ENCODE assay signal across 8 mouse cellular contexts in genomic region chr17:71300338-71300737, GRCm38 (mm10). TPM values are rescaled to one million over a fixed set of nuclear protein-coding genes. Genes with fewer than 3 reads are reported as not detected.
DNase-seq lines count a peak whose midpoint lies in the region; ATAC-seq and TF ChIP-seq lines count a peak whose summit lies in the region.
"Had no signal": no experiment of that assay in that cellular context is flagged by ENCODE, and none has a peak within 500 bp of the region (broad histone marks: within the 10 kb centered on the region; RNA-seq: fewer than 3 reads in every experiment).

No protein-coding gene starts in this region.

- no peak overlapping the region for H3K9ac ChIP-seq in hindbrain, postnatal 0 days (replicated peaks; ENCODE audit: low read length)

- no peaks in the 10 kb centered on the region for H3K36me3 ChIP-seq in hindbrain, postnatal 0 days (ENCODE audit: insufficient read depth, low read length)

- H3K4me1 ChIP-seq in lung, adult 2 months (ENCODE audit: control insufficient read depth, insufficient read depth, low read length), result no peaks in the 10 kb centered on the region
- H3K4me1 ChIP-seq in hindbrain, postnatal 0 days (ENCODE audit: insufficient read depth, low read length), result no peaks in the 10 kb centered on the region

- peak; percentile 88 for ATAC-seq in common myeloid progenitor, adult 5-6 weeks (replicated peaks; ENCODE audit: low read depth, poor library complexity, severe bottlenecking)
- ATAC-seq in hindbrain, postnatal 0 days, result no peak

- no peak for TF ChIP-seq POLR2A in lung, adult 2 months (IDR thresholded peaks at IDR 0.05; ENCODE audit: borderline replicate concordance, extremely low read depth, low read depth, low read length)

- no peaks in the 10 kb centered on the region for H3K27me3 ChIP-seq in hindbrain, postnatal 0 days (ENCODE audit: insufficient read depth, low read length)

- peak; percentile 45 for DNase-seq in ovary, adult 18-20 months (ENCODE audit: low spot score)
- no peak for DNase-seq in ovary, postnatal 14 days (ENCODE audit: low spot score)
- DNase-seq in lung, adult 2 months, result peak; percentile 33
- DNase-seq in yolk sac, embryonic 10.5 days (ENCODE audit: low spot score), result peak; percentile 40
- DNase-seq in hindbrain, postnatal 0 days (ENCODE audit: low spot score), result no peak
- DNase-seq in kidney, adult 9 months, result no peak

- no peak overlapping the region for H3K4me2 ChIP-seq in hindbrain, postnatal 0 days (ENCODE audit: low read depth, low read length)
- H3K4me2 ChIP-seq: midbrain, embryonic 11.5 days had no signal

- no peaks in the 10 kb centered on the region for H3K9me3 ChIP-seq in hindbrain, postnatal 0 days (ENCODE audit: low read length)

- H3K4me3 ChIP-seq in lung, adult 2 months (replicated peaks; ENCODE audit: extremely low read depth, low read depth, low read length), result no peak overlapping the region
- no peak overlapping the region for H3K4me3 ChIP-seq in hindbrain, postnatal 0 days (ENCODE audit: low read length)

- WGBS in lung, adult 2 months, result 52% methylated on average over 2 of the region's 2 CpGs
- 90% methylated on average over 2 of the region's 2 CpGs for WGBS in hindbrain, postnatal 0 days

- H3K27ac ChIP-seq in hindbrain, postnatal 0 days, result no peak overlapping the region

- TF ChIP-seq CTCF in lung, adult 2 months (IDR thresholded peaks at IDR 0.05; ENCODE audit: insufficient read depth, low read length), result no peak
- no peak for TF ChIP-seq CTCF in hindbrain, postnatal 0 days (IDR thresholded peaks at IDR 0.05; ENCODE audit: low read depth)

RNA-seq across cellular contexts. Expression of gene Emilin2, which starts 11.4 kb away (rescaled TPM):
- total RNA-seq in common myeloid progenitor, adult 5-6 weeks (2017), result 36.8 and 41.2 TPM in 2 replicates
- polyA plus RNA-seq in lung, adult 2 months (2012; rRNA removed), result 17.3 and 18.7 TPM in 2 replicates
- 4.4 and 10.5 TPM in 2 replicates for total RNA-seq in hindbrain, postnatal 0 days (2014; rRNA removed)
- polyA plus RNA-seq in hindbrain, postnatal 0 days (2015; fragmentation: Nextera tagmentation; extraction: Ambion mirVana), result 1.6 and 2.0 TPM in 2 replicates

Comparison
In these comparisons a context has a peak if more than half of its experiments do, and no peak if none do; other contexts are left out.
1. DNase-seq: peak in ovary, adult 18-20 months (single experiment), lung, adult 2 months (single experiment) and yolk sac, embryonic 10.5 days (single experiment); none in ovary, postnatal 14 days (single experiment), hindbrain, postnatal 0 days (single experiment) and kidney, adult 9 months (single experiment).